Mouse (Mus musculus) embryonic fibroblast, embryonic 13.5 days (primary cell): ENCODE results near the gene Gpalpp1.

ENCODE experiments used
- CTCF ChIP-seq: IDR thresholded peaks from 2 replicates; pipeline ENCODE4 v1.5.1; 2011; ENCODE audit warnings: mild to moderate bottlenecking, control low read depth, low read length, moderate library complexity, borderline replicate concordance; ENCODE audit not compliant: insufficient read depth
- POLR2A ChIP-seq: IDR thresholded peaks from 2 replicates; pipeline ENCODE4 v1.6.1; 2011; ENCODE audit warnings: low read depth, mild to moderate bottlenecking, control low read depth, low read length, moderate library complexity

DNA sequence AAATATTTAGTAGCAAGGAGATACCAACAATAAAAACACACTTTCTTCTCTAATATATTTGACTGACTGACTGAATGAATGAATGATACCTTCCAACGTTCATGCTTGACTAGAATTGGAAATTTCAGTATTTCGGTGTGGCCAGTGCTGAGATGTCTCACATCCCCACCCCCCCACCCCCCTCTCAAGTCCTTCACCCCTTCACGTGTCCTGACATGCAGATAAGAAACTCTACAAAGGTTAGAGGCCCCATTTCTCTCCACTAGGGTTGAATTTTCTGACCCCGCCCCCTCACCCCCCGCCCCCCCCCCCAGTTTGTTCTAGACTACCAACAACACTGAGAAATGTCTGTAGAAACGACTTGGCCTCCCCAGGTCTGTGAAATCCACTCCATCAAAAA is 43.3 kb upstream of the Gpalpp1 start:
- TF ChIP-seq POLR2A (no peak), CTCF (no peak)
